Mouse (Mus musculus): ENCODE data around the gene Nrip1.

Gene Nrip1

DNA sequence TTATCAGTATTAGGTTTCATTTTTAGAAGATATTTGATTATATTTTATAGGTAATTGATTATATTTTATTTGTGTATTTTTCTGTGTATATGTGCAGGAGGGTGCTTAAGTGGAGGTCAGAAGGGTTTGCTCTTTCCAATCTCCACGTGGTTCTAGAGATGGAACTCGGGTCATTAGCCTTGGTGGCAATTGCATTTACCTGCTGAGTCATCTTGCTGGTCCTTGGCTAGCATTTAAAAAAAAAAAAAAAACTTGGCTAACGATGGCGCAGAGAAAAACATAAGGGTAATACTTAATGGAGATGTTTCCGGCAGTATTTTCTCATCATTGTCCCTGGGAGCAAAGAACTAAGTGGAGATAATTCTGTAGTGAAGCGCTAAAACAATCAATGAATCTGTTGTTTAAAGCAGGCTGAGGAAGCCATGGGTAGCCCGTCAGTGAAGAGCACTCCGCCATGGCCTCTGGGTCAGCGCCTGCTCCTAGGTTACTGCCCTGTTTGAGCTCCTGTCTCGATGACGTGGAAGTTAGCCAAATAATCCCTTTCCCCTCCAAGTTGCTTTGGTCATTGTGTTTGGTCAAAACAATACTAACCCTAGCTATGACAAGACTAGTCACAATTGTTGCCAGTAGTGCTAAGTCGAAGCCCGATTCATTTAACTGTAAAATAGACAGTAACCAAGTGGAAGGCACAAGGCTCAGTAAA, 25.8 kb downstream of the Nrip1 start:
- DNase-seq (ENCODE audit: low spot score in 2 of 2), result no peak

DNA sequence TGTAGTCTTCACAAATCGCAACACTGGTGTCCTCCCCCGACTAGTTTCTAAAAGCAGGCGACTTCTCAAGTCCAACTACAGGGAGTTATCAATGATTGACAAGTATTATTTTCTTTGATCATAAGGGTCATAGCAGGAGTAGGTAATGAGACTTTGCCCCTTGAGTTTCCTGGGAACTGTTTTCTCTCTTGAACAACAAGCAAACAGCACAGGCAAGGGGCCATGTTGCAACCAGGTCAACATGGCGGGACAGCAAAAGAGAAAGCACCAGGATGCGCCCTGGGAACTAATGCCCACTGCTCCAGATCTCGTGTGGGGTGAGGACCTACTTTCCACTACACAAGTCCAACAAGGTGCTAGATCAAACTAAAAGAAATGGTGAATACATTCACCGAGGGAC, 27.3 kb downstream of the Nrip1 start:
- no peak for DNase-seq (ENCODE audit: low spot score in 2 of 2)

DNA sequence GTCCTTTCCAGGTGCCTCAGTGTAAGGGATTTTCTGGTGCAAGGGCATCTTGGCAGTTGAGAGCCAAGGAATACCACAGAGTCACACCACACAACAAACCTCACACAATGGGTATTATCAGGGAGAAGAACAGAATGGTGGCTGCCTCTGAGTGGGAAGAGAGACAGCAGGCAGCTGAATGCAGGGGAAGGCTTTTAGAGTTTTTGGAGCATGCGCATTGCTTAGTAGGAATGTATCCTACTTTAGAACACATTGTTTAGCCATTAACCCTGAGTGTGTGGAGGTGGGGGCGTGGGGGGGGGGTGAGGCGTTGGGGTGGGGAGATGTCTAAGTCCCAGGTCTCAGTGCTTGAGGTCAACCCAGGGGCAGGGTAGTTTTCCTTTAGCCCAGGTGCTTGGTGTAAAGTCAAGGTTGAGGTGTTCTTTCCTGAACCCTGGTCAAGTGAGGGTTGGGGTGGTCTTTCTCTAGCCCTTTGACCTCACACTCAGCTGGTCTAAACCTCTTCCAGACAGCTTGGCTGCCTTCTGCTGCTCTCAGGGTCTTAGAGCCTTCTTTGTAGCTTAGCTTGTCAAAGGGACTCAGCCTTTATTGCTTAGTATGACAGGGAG, 28.8 kb downstream of the Nrip1 start:
- DNase-seq (ENCODE audit: low spot score in 2 of 2), result no peak

DNA sequence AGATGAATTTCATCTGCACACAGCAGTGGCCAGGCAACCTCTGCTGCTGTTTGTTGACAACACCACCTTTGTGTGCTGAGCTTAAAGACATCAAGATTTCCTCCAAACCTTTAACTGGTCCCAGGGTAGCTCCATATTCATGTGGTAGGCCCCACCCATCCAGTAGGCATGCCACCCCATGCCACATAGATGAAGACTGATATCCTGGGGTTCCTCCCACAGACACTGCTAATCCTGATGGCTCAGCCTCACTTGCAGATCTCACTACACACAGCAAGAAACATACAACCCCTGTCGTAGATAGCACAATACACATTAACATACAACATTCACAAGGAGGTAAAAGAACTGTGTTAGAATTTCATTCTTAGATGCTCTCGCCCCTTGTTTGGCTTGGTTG, 29.6 kb downstream of the Nrip1 start:
- DNase-seq (ENCODE audit: low spot score in 2 of 2), result no peak

DNA sequence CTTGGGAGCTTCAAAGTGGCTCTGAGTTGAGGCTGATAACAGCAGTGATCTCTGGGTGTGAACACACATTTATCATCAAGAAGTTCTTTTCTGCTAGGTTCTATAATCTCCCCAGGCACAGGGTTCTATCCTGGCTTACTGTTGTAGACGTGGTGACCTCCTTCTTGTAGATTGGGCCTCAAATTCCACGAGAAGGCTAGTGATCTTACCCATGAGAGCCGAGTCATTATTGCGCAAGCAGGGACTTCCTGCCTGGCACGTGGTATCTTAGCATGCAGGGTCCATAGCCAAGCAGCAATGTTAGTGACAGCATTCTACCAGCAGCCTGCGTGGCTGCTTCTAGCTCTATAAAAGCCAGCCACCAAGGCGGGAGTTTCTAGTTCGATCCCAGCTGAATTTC, 32.0 kb downstream of the Nrip1 start:
- DNase-seq (ENCODE audit: low spot score in 2 of 2), result no peak

DNA sequence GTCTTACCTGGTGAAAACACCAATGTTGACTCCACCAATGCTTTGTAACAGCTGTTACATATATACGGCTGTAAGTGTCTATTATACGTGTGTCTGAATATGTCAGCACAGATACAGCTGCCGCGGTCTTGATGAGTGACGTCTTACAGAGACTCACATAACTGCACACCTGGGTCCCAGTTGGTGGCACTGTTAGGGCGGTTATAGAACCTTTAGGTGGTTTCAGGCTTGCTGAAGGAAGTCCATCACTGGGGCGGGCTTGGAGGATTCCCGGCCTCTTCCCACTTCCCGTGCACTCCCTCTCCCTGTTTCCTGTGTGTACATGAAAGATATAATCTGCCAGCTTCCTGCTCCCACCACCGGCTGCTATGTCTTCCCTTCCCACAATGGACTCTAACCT, 34.4 kb downstream of the Nrip1 start:
- DNase-seq (ENCODE audit: low spot score in 2 of 2), result no peak

DNA sequence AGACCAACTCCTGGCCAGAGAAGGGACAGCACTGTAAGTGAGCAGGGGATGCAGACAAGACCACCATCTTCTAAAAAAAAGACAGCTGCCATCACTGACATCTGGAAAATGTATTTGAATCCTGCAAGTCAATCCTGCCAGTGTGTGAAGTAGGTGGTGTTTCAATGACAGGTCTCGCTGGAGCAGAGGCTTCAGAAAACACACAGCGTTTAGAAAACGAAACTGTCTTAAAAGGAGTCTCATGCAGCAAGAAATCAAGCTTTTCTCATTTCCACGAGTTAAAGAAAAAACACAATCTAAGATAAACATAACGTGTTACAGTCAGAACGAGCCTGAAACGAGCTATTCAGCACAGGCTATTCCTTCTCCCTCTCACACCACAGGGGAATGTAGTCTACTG, 36.3 kb downstream of the Nrip1 start:
- no peak for DNase-seq (ENCODE audit: low spot score in 2 of 2)

DNA sequence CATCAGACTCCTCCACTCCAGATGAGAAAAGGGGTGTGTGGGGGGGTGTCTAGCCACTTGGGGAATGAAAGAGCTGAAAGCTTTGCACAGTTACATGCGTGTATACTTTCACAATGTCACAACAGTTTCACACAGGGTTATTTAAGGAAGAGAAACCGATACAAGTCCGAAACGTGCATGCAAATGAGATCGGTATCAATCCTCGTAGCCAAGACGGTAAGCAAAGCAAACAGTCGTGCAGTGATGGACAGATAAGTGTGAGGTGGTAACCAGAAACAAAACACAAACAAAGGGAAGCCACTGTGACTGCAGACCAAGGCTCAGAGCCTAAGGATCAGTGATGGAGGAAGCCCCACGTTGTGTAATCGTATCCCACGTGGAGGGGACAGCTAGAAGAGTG, 36.7 kb downstream of the Nrip1 start:
- DNase-seq (ENCODE audit: low spot score in 2 of 2), result no peak

DNA sequence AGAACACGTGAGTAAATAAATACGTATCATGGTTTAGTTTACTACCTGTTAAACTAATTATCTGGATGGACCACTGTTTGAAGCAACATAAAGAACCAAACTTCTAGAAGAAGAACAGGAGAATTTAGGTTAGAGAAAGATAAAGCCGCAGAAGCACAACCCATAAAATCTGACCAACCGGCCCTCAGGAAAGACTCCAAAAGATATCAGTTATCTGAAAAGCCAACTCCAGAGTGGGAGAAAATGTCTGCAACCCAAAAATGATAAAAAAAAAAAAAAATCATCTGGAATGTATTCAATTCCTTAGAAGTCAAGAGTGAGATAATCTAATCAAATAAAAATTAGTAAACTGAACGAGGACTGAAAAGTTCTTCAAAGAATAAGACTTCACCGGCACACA, 37.7 kb downstream of the Nrip1 start:
- no peak for DNase-seq (ENCODE audit: low spot score in 2 of 2)

DNA sequence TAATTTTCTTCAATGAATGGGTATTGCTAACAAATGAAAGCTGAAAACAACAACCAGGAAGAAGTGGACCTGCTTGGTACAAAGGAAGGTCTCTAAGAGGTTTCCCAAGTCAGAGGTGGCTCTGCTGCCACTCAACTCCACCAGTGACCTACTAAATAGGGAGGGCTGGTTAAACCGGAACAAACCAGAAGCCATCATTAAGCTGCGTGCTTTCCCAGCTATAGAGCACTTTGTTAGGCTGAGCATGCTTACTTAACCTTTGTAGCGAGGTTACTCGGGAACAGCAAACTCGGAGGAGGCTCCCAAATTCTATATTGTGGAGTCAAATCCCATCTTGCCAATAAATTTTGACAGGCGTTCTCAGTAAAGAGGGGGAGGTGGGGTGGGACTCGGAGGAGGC, 41.5 kb downstream of the Nrip1 start:
- DNase-seq (ENCODE audit: low spot score in 2 of 2), result no peak

DNA sequence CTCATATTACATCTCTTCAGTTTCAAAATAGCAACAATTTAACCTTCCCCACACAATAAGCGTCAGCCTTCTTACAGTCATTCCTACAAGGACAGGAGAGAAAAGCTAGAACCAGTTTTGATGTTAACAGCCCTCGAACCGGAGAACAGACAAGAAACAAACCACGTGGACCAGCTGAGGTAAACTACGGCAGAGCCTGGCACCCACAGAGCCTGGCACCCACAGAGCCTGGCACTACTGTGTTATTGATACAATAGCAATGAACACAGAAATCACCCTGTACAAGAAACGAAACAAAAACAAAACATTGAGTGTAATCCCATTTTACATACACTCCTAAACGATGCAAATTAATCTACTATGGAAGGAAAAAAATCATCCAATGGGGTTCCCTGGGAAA, 42.4 kb downstream of the Nrip1 start:
- no peak for DNase-seq (ENCODE audit: low spot score in 2 of 2)

DNA sequence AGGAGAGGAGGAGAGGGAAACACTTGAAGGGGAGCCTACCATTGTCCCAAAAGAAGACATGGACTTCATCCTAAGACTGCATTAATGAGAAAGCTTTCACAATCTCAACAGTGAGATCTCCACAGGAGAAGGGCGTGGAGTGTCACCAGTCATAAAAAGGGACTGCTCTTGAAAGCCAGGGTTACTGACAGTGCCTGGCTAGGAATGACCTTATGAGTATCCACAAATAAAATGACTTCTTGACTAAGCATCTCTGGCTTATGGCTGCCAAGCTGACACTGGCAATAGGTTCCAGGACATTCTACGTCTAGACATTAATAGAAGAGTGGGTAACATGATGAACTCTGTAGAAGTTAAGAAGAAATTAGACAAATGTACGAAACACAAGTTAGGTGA, 48.3 kb downstream of the Nrip1 start:
- DNase-seq (ENCODE audit: low spot score in 2 of 2), result no peak

DNA sequence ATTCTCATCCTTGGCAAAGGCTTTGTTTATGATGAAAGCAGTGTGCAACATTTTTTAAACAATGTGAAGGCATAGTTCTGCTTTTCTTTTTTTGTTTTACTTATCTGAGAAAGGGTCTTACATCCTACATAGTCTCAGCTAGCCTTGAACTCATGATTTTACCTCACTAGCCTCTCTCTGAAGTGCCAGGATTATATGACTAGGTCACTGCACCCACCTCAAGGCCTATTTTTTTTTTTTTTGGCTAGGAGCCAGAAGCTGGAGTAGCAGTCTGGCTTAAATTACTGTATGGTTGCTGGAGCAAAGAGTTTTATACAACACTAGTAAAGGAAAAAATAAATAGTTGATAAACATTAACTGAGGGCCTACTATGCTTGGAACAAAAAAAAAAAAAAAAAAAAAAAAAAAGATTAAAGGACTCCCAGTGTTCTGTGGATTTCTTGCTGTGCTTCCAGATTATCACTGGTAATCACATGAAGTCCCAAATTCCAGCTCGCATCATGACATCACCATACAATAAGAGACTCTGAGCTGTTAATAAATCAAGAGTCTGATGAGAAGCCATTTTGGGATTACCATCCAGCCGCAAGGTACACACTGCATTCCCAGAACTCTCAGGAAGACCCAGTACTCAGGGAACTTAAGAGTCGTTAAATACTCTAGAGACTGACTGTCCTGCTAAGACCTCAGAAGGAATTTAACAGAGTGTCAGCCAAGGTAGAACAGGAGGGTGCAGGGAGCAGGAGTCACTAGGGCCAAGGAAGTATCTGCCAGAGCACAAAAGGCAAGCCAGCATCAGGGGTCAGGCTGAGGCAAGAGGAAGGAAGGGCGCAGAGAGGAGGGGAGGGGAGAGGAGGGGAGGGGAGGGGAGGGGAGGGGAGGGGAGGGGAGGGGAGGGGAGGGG, 49.0 kb downstream of the Nrip1 start:
- no peak for DNase-seq (ENCODE audit: low spot score in 2 of 2)

DNA sequence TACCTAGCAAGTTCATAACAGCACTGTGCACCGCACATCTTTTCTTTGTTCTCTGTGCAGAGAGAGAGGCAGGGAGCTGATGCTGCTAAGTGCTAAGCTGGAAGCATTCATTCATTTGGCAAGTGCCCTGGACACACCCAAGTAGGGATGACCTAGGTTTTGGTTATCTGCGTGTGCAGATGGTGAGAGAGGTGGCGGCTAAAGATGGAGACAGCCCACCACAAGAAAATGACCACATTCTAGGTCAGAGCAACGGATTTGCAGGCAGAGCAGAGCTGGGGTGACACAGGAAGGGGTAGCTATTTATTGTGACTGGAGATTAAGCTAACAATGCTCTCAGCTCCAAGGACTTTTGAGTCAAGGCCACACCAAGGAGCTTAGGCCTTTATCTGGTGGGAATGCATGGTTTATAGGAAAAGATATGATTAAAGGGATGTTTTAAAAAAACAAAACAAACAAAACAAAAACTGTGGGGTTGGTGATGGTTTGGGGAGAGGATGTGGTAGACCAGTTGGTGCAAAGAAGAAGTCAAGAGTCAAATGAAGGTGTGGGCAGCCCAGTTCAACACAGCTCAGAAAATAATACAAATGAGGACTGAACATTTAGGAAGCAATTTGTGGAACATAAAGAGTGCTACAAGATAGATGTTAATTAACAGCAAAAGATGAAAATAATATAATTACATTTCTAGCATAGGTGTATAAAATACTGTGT, 49.9 kb downstream of the Nrip1 start:
- no peak for DNase-seq (ENCODE audit: low spot score in 2 of 2)

DNA sequence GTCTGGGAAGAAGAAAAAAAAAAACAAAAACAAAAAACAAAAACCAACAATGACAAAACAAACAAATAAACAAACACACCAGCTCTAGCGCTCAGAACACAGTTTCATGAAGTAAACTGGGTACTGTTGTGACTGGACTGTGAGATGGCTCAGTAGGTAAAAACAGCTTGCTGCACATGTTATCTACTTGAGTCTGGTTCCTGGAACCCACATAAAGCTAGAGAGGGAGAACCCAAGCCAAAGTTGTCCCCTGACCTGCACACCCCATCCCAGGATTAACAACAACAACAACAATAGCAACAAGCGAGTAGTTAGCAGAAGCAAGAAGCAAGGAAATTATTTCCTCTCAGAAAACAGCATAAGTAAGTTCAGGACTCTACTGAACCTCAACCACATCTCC, 50.5 kb downstream of the Nrip1 start:
- no peak for DNase-seq (ENCODE audit: low spot score in 2 of 2)

DNA sequence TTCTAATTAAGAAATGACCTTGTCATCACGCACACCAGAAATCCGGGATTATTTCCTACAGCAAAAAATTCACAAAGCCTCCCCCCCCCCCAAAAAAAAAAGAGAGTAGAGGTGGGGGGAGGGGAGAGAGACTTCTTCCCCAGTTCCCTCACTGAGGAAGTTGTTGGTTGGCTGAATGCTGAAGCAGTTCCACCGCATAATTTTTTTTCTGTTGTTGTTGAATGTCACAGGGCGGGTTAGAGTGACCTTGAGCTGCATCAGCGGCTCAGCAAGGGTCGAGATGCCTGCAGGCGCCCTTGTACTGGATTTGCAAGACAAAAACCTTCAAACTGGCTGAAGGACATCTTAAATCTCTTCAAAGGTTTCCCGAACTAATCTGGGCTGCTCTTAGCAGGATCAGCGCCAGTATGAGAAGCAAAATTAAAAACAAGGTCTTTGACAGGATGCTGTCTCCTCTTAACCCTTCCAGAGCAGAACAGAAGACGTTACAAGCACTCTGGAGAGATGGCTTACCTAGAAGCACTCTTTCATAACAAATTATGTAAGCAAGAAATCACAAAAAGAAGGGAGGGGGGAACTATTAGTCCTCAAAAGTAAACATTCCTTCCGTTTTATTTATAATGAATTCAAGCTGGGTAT, 52.0 kb downstream of the Nrip1 start:
- DNase-seq (ENCODE audit: low spot score in 2 of 2), result no peak

DNA sequence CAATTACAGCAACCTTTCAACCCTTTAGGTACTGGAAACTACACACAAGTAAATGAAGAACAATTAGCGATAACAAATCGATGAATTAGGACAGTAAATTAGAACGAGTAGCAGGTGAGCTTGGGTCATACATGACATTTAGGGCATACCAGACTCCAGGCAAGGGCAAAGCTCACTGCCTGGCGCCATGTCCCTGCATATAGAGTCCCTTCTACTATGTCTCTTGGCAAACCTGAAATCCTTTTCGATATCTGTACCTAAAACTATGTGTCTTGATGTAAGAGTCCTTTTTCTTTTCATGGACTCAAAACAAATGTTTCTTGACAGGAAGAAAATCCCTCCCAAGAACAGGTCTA, 53.5 kb downstream of the Nrip1 start:
- DNase-seq (ENCODE audit: low spot score in 2 of 2), result no peak

DNA sequence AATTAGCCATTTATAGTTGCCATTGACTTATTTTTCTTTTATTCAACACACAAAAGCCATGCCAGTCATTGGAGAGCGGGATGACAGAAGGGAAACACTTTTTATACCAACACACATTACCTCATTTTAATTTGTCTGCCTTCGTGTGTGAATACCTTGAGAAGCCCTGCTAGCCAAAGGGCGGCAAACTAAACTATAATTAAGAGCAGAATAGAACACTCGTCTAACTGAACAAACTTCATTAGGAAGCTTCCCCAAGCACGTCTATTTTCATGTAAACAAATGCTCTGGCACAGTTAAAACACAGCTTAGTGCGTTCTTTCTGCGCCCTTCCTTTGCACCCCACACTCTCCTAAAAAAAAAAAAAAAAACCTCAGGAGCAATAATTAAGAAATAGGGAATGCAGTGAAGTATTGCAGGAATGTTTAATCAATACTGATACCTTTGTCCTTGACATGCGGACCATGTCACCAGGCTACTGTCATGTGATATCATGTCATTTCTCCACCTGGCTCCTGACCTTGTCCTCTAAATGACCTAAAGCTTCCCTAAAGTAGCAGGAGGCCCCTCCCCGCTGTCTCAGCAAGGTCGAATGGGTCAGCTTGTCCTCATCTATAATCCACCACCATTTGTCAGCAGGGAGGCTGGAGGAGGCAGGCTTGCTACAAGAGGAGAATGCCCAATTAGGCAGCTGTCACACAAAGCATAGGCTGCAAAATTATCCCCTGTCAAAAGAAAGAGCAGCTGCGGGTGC, 54.1 kb downstream of the Nrip1 start:
- DNase-seq (ENCODE audit: low spot score in 2 of 2), result no peak

DNA sequence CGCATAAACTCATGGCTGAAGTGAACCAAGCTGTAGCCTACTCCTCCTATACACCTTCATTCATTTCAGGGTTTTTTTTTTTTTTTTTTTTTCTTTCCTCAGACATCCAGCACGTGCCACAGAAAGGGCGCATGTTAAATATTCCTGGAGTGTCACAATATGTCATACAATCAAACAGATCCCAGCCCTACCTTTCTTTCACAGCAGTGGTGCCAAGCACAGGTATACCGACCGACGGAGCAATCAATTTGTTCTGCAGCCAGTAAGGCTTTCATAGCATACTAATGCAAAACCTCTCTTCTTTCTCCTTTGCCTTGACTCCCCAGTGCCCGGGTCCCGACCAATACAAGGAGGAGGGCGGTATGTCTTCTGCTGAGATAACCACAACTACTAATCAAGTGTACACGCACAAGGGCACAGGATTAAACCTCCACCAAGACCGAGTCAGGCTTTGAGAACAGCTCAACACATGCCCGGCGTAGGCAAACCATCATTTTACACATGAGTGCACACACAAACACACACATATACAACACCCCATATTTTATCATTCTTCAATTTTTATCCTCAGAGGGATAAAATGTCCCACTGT, 55.2 kb downstream of the Nrip1 start:
- no peak for DNase-seq (ENCODE audit: low spot score in 2 of 2)

DNA sequence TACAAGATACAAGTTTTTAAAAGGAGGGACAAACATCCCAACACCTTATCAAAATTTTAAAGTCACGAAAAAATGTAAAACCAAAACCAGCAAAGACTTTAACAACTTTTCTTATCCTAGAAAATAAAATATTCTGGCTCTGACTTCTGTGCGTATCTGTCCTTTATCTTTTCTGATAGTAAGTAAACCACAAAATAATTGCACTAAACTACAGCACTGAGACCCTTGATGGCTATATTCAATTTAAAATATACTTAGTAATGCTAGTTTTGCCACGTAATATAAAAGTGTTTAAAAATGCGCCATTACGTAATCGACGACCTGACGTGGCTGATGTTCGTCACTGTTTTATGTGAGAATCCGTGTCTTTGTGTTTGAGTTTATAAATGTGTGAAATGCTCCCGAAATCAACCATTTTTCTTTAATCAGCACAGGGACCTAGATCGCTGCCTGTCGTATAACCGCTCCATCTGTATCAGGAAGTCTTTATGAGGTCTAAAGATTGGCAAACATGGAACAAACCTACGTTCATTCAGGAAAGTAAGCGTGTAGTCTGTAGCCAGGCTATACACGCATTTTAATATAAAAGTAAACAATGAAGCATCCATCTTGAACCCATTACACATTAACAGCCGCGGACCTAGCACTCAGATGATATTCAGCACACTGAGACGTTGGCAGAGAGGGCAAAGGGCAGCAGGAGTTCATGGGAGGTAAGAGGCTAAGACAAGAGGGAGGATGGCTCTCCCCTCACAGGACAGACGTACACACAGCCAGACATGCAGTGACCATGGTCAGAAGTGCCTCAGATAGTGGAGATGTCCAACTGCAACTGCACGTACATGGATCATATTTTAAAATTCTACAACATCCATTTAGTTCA, 56.4 kb downstream of the Nrip1 start:
- no peak for DNase-seq (ENCODE audit: low spot score in 2 of 2)
